Mouse (Mus musculus) liver, embryonic 14.5 days (tissue): ENCODE measurements around the gene Knl1. TPM values are rescaled to one million over a fixed set of nuclear protein-coding genes. Genes with fewer than 3 reads are reported as not detected.

Source experiments
- ATAC-seq: fragments of 200-750 bp; cut with Nextera tagmentation; 2 replicates; pipeline ENCODE4 v1.8.0; 2017; ENCODE audit warnings: moderate number of reproducible peaks, mild to moderate bottlenecking, moderate library complexity; ENCODE audit not compliant: insufficient read depth
- DNase-seq, 3 experiments: peaks; one replicate each; pipeline ENCODE4 v3.0.0-alpha.2; 2012 to 2013; ENCODE audit warnings: low read depth in 3 of 3, low spot score in 3 of 3
- H3K27ac ChIP-seq: fragments of 300-500 bp; sonication (generic); 2 replicates; pipeline ENCODE4 v1.5.1; 2014; ENCODE audit warnings: moderate library complexity, mild to moderate bottlenecking, control low read depth, inconsistent platforms
- H3K27me3 ChIP-seq: fragments of 300-500 bp; sonication (generic); 2 replicates; pipeline ENCODE4 v1.6.1; 2014; ENCODE audit warnings: mild to moderate bottlenecking, low read length, moderate library complexity; ENCODE audit not compliant: control insufficient read depth, insufficient read depth
- H3K36me3 ChIP-seq: fragments of 300-500 bp; sonication (generic); replicated peaks from 2 replicates; pipeline ENCODE4 v1.6.1; 2014; ENCODE audit warnings: low read depth; ENCODE audit not compliant: control insufficient read depth, insufficient read depth
- H3K4me1 ChIP-seq, 2 experiments: fragments of 200-500 bp in 1 of 2; fragments of 300-500 bp in 1 of 2; sonication (generic) in 1 of 2; replicated peaks; 2 replicates each; pipeline ENCODE4 v1.6.1; 2012 to 2014; ENCODE audit warnings: antibody characterized with exemption in 1 of 2, inconsistent platforms in 1 of 2, low read length in 1 of 2; ENCODE audit not compliant: control insufficient read depth in 2 of 2, insufficient read depth in 2 of 2
- H3K4me2 ChIP-seq: fragments of 300-500 bp; sonication (generic); 2 replicates; pipeline ENCODE4 v1.6.1; 2014; ENCODE audit warnings: low read depth, mild to moderate bottlenecking, control low read depth, moderate library complexity
- H3K4me3 ChIP-seq, 2 experiments: fragments of 200-500 bp in 1 of 2; fragments of 300-500 bp in 1 of 2; sonication (generic) in 1 of 2; 2 replicates each; pipeline ENCODE4 v1.5.1; 2012 to 2014; ENCODE audit warnings: low read depth in 2 of 2, low read length in 2 of 2, mild to moderate bottlenecking in 2 of 2, control low read depth in 1 of 2, inconsistent platforms in 1 of 2, moderate library complexity in 1 of 2; ENCODE audit not compliant: insufficient read depth in 1 of 2
- H3K9ac ChIP-seq: fragments of 300-500 bp; sonication (generic); replicated peaks from 2 replicates; pipeline ENCODE4 v1.6.1; 2014; ENCODE audit warnings: mild to moderate bottlenecking, control low read depth, moderate library complexity
- H3K9me3 ChIP-seq: fragments of 300-500 bp; sonication (generic); 2 replicates; pipeline ENCODE4 v1.6.1; 2016; ENCODE audit warnings: low read length, mixed read lengths; ENCODE audit not compliant: control insufficient read depth
- CTCF ChIP-seq: IDR thresholded peaks from 2 replicates; pipeline ENCODE4 v1.5.1; 2016; ENCODE audit warnings: antibody characterized with exemption, low read depth, control low read depth
- EP300 ChIP-seq: IDR thresholded peaks from 2 replicates; pipeline ENCODE4 v1.6.1; 2016; ENCODE audit warnings: antibody characterized with exemption, low read depth
- WGBS: fragments of 180-500 bp; shearing (Covaris S2); extraction: QIAGEN DNeasy Blood & Tissue Kit; methylation state at CpG from one replicate; pipeline ENCODE4 v1.1.7; 2014; ENCODE audit not compliant: insufficient replicate concordance; 5-methylcytosine and 5-hydroxymethylcytosine counted together
- polyA plus RNA-seq, 2 experiments: library from polyadenylated mRNA; depleted of rRNA in 1 of 2; stranded (reverse) in 1 of 2; unstranded in 1 of 2; fragments of >200 nt; fragmentation: Nextera tagmentation in 1 of 2; extraction: Ambion mirVana in 1 of 2; gene quantifications; 2 replicates each; pipeline versions ENCODE4 v1.2.1 to v1.2.3; 2012 to 2014

Knl1 gene
- polyA plus RNA-seq, 2 experiments, result 6.2 to 45.5 TPM

DNA sequence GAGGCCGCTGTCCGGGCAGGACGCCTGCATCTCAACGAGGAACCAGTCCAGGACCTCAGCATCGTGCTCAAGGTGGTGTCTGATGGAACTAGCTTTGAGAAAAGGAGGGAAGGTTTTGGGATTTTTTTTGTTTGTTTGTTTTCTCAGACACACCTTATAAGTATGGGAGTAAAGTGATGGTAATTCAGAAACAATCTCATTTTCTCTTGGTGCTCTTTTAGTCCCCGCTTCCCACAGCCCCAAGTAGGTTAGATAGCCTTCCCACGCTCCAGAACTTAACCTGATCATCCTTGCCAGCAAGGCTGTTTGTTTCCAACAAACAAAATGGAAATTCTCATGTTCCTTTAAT lies 11.5 kb upstream of the Knl1 start:
- TF ChIP-seq EP300 (no peak), CTCF (no peak)
- DNase-seq (no peak), ATAC-seq (no peak)
- H3K4me1 ChIP-seq, result peaks cover 4 to 6% of the 10 kb centered on the region in 2 experiments; a peak in 3 of 4 replicates
- peak overlapping the region; percentile 78 for H3K4me2 ChIP-seq
- H3K36me3 ChIP-seq, result peaks cover 19% of the 10 kb centered on the region
- H3K4me3 ChIP-seq, result peak overlapping the region; percentile 70 to 91
- H3K27ac ChIP-seq, result no peak overlapping the region
- WGBS, result 12% methylated on average over 7 of the region's 7 CpGs
- no peaks in the 10 kb centered on the region for H3K27me3 ChIP-seq
- H3K9ac ChIP-seq, result peak overlapping the region; percentile 85
- H3K9me3 ChIP-seq, result no peaks in the 10 kb centered on the region

DNA sequence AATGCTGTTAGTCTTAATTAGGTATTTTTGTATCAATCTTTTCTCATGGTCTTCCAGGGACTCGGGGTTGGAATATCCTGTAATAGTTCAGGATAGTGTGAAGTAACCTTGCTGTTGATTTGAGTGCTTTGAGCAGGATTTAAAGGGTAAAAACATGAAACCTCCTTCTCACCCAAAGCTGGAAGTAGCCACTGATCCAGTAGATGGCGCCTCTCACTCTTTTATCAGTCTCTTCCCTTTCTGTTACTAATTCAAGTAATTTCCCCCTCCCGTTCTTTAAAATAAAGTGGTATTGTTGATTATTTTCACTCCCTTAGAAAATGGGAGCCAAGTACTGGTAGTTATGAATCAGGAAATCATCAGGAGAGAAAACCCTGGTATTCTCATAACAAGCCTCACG lies 6.0 kb upstream of the Knl1 start:
- TF ChIP-seq EP300, result no peak
- peak; percentile 60 for TF ChIP-seq CTCF
- no peak overlapping the region for H3K4me3 ChIP-seq
- H3K27me3 ChIP-seq, result no peaks in the 10 kb centered on the region
- ATAC-seq (no peak), DNase-seq (no peak)
- no peak overlapping the region for H3K27ac ChIP-seq
- H3K36me3 ChIP-seq, result peaks cover 19% of the 10 kb centered on the region
- no peaks in the 10 kb centered on the region; a peak in 1 of 4 replicates for H3K4me1 ChIP-seq
- H3K4me2 ChIP-seq, result no peak overlapping the region
- H3K9ac ChIP-seq, result no peak overlapping the region
- WGBS, result 37% methylated on average over 4 of the region's 4 CpGs
- H3K9me3 ChIP-seq, result no peaks in the 10 kb centered on the region

DNA sequence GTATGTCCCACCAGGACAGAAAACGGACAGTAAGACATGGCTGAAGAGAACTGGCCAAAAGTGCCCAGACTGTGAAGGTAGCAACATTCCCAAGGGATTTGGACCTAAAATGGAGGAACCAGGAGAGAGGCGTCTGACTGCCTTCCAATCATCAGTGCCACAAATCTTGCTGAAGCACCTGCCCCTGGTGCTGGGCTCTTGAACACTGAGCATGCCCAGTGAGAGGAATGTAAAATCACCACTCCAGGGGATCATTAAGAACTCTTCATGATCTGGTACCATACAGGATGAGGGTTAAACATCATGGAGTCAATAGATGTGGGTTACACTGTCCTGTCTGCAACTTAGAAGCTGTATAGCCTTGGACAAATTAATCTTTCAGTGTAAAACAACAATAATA lies 1.8 kb upstream of the Knl1 start:
- ATAC-seq, result no peak
- H3K9ac ChIP-seq, result no peak overlapping the region
- peaks cover 3 to 6% of the 10 kb centered on the region in 2 experiments for H3K4me1 ChIP-seq
- H3K4me2 ChIP-seq, result no peak overlapping the region
- no peaks in the 10 kb centered on the region; the same call in 1 of the 2 replicates for H3K36me3 ChIP-seq
- TF ChIP-seq CTCF, result no peak
- no peak for TF ChIP-seq EP300
- no peaks in the 10 kb centered on the region for H3K27me3 ChIP-seq
- no peak overlapping the region for H3K27ac ChIP-seq
- no peak for DNase-seq
- H3K4me3 ChIP-seq, result no peak overlapping the region
- 61% methylated on average over 2 of the region's 2 CpGs for WGBS
- no peaks in the 10 kb centered on the region for H3K9me3 ChIP-seq

DNA sequence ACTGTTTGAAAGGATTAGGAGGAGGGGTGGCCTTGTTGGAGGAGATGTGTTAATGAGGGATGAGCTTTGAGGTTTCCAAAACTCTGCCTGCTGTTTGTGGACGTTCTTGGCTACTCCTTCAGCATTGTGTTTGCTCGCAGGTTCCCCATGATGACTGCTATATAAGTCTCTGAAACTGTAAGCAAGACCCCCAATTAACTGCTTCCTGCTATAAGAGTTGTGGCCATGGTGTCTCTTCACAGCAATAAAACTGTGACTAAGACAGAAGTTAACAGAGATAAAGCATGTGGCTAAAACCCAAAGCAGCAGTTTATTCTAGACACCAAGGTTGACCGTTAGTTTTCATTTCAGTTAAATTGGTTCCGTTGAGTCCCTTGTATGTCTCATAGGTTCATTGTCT lies 930 bp downstream of the Knl1 start:
- no peaks in the 10 kb centered on the region for H3K36me3 ChIP-seq
- TF ChIP-seq EP300, result no peak
- TF ChIP-seq CTCF, result no peak
- DNase-seq (no peak), ATAC-seq (no peak)
- H3K27me3 ChIP-seq, result no peaks in the 10 kb centered on the region
- peak overlapping the region; percentile 87 to 97 for H3K4me3 ChIP-seq
- H3K27ac ChIP-seq, result peak overlapping the region; percentile 85
- peak overlapping the region; percentile 99 for H3K9ac ChIP-seq
- H3K4me2 ChIP-seq, result peak overlapping the region; percentile 79
- no peaks in the 10 kb centered on the region for H3K9me3 ChIP-seq
- 2% methylated on average over 4 of the region's 4 CpGs for WGBS
- H3K4me1 ChIP-seq, result peaks cover 3 to 6% of the 10 kb centered on the region in 2 experiments

DNA sequence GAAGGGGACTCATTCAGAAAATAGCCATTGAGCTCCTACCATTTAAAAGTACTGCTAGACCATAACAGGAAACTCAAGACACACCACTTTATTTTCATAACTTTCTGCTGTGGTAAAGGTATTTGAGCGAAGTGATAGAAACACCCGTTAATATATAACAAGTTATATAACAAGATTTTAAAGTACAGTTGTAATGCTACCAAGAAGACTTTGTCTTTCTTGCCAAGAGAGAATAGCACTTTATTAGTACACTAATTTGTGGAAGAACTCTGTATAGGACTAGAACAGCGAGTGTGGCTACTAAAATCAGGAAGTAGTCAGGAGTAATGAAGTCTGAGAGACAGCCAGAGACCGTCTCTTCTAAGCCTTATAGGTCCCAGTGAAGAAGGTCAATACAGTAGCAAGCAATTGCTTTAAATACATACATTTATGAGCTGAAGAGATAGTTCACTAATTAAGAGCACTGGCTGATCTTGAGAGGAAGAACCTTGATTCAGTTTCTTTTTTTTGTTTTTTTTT lies 3.3 kb downstream of the Knl1 start:
- ATAC-seq, result no peak
- H3K4me3 ChIP-seq, result no peak overlapping the region
- 0 out of 2 replicates have a peak overlapping the region, but pooled peaks have one; percentile 38 for H3K4me2 ChIP-seq
- WGBS, result 61% methylated on average over 4 of the region's 4 CpGs
- H3K27me3 ChIP-seq, result no peaks in the 10 kb centered on the region
- H3K9me3 ChIP-seq, result no peaks in the 10 kb centered on the region
- DNase-seq, result no peak
- H3K36me3 ChIP-seq, result no peaks in the 10 kb centered on the region
- H3K9ac ChIP-seq, result no peak overlapping the region
- H3K4me1 ChIP-seq, result peaks cover 3 to 6% of the 10 kb centered on the region in 2 experiments
- TF ChIP-seq EP300, result no peak
- TF ChIP-seq CTCF, result no peak
- H3K27ac ChIP-seq, result no peak overlapping the region
